Mouse (Mus musculus): ENCODE measurements at regions not wholly inside any gene's neighbourhood (a gene's known extent, or its start where the extent isn't known, plus 50 kb on each side); places are given as distances from the start of the nearest gene placed in this dataset.

GRCm38 (mm10) chr14:46005307-46005706 lies 347.4 kb upstream of the Ddhd1 start:
- H3K4me1 ChIP-seq (ENCODE audit: control insufficient read depth, insufficient read depth, low read length): no peaks in the 10 kb centered on the region
- no peak overlapping the region for H3K9ac ChIP-seq (ENCODE audit: low read depth, low read length)
- no peaks in the 10 kb centered on the region for H3K9me3 ChIP-seq (replicated peaks; ENCODE audit: control insufficient read depth, low read length)
- H3K4me3 ChIP-seq (ENCODE audit: low read depth, low read length): no peak overlapping the region
- WGBS (ENCODE audit: insufficient replicate concordance): 34% methylated on average over 4 of the region's 4 CpGs
- no peaks in the 10 kb centered on the region for H3K36me3 ChIP-seq (ENCODE audit: control insufficient read depth, insufficient read depth, low read length)
- no peak overlapping the region for H3K4me2 ChIP-seq
- H3K27ac ChIP-seq (ENCODE audit: low read depth, low read length): no peak overlapping the region
- ATAC-seq (replicated peaks; ENCODE audit: insufficient number of reproducible peaks, low FRiP score, low TSS enrichment): no peak
- H3K27me3 ChIP-seq (ENCODE audit: control insufficient read depth, insufficient read depth, low read length): no peaks in the 10 kb centered on the region

- H3K27me3 ChIP-seq (ENCODE audit: control insufficient read depth, insufficient read depth, low read length): no peaks in the 10 kb centered on the region
- H3K9me3 ChIP-seq (replicated peaks; ENCODE audit: control insufficient read depth, low read length): no peaks in the 10 kb centered on the region
- no peak overlapping the region for H3K4me3 ChIP-seq (ENCODE audit: low read depth, low read length)
- H3K27ac ChIP-seq (ENCODE audit: low read depth, low read length): no peak overlapping the region
- H3K4me2 ChIP-seq: no peak overlapping the region
- H3K4me1 ChIP-seq (ENCODE audit: control insufficient read depth, insufficient read depth, low read length): 0 out of 2 replicates have a peak, but pooled peaks cover 4% of the 10 kb centered on the region
- WGBS (ENCODE audit: insufficient replicate concordance): 91% methylated on average over 2 of the region's 2 CpGs
- no peak for ATAC-seq (replicated peaks; ENCODE audit: insufficient number of reproducible peaks, low FRiP score, low TSS enrichment)
- H3K9ac ChIP-seq (ENCODE audit: low read depth, low read length): no peak overlapping the region
- H3K36me3 ChIP-seq (ENCODE audit: control insufficient read depth, insufficient read depth, low read length): no peaks in the 10 kb centered on the region
Measured at GRCm38 (mm10) chr14:46013232-46013631, 355.3 kb upstream of the Ddhd1 start.

- Histone ChIP-seq H3K27ac (ENCODE audit: low read depth, low read length) (no peak overlapping the region), H3K4me1 (ENCODE audit: control insufficient read depth, insufficient read depth, low read length) (0 out of 2 replicates have a peak, but pooled peaks cover 8% of the 10 kb centered on the region), H3K36me3 (ENCODE audit: control insufficient read depth, insufficient read depth, low read length) (no peaks in the 10 kb centered on the region), H3K27me3 (ENCODE audit: control insufficient read depth, insufficient read depth, low read length) (no peaks in the 10 kb centered on the region), H3K4me2 (no peak overlapping the region), H3K9me3 (replicated peaks; ENCODE audit: control insufficient read depth, low read length) (no peaks in the 10 kb centered on the region), H3K9ac (ENCODE audit: low read depth, low read length) (no peak overlapping the region), H3K4me3 (ENCODE audit: low read depth, low read length) (no peak overlapping the region)
- ATAC-seq (replicated peaks; ENCODE audit: insufficient number of reproducible peaks, low FRiP score, low TSS enrichment): no peak
- 58% methylated on average over 2 of the region's 2 CpGs for WGBS (ENCODE audit: insufficient replicate concordance)
Measured at GRCm38 (mm10) chr14:46014090-46014489, 356.1 kb upstream of the Ddhd1 start.

DNA sequence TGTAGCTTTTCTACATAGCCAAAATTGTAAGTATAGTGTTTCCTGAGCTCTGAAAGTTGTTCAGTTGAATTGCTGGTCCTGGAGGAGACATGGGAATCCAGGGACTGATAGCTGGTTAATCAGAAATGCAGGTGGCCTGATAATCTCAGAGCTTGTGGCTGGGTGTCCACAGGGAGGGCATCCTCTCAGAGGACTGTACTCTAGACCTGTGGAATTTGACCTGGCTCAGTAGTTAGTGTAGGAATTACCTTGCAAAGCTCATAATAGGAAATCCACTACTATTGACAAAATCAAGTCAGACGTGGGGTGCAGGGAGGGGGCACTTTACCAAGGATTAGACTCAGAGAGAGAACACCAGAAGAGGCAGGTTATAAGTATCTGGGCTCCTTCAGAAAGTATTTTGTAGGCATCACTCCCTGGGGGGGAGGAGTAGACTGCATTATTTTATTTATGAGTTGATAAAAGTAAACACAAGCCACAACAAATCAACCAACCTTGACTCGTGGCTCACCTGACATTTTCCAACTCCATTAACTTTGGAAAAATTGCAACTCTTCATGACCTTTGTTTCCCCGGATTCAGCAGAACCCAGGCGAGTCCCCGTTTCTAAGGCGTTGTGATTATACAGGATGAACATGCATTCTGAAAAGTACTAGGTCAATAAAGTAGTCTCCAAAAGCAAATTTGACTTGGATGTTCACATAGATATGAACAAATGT lies 357.9 kb upstream of the Ddhd1 start:
- Histone ChIP-seq H3K4me2 (no peak overlapping the region), H3K4me1 (ENCODE audit: control insufficient read depth, insufficient read depth, low read length) (0 out of 2 replicates have a peak, but pooled peaks cover 8% of the 10 kb centered on the region), H3K27ac (ENCODE audit: low read depth, low read length) (no peak overlapping the region), H3K27me3 (ENCODE audit: control insufficient read depth, insufficient read depth, low read length) (no peaks in the 10 kb centered on the region), H3K9me3 (replicated peaks; ENCODE audit: control insufficient read depth, low read length) (no peaks in the 10 kb centered on the region), H3K36me3 (ENCODE audit: control insufficient read depth, insufficient read depth, low read length) (no peaks in the 10 kb centered on the region), H3K4me3 (ENCODE audit: low read depth, low read length) (no peak overlapping the region), H3K9ac (ENCODE audit: low read depth, low read length) (no peak overlapping the region)
- WGBS (ENCODE audit: insufficient replicate concordance): 82% methylated on average over 6 of the region's 6 CpGs
- ATAC-seq (replicated peaks; ENCODE audit: insufficient number of reproducible peaks, low FRiP score, low TSS enrichment): no peak

GRCm38 (mm10) chr14:46016701-46017106 lies 358.8 kb upstream of the Ddhd1 start:
- H3K4me2 ChIP-seq: no peak overlapping the region
- no peaks in the 10 kb centered on the region for H3K9me3 ChIP-seq (replicated peaks; ENCODE audit: control insufficient read depth, low read length)
- H3K9ac ChIP-seq (ENCODE audit: low read depth, low read length): no peak overlapping the region
- WGBS (ENCODE audit: insufficient replicate concordance): 42% methylated on average over 4 of the region's 4 CpGs
- ATAC-seq (replicated peaks; ENCODE audit: insufficient number of reproducible peaks, low FRiP score, low TSS enrichment): no peak
- H3K27ac ChIP-seq (ENCODE audit: low read depth, low read length): no peak overlapping the region
- H3K4me1 ChIP-seq (ENCODE audit: control insufficient read depth, insufficient read depth, low read length): 0 out of 2 replicates have a peak, but pooled peaks cover 8% of the 10 kb centered on the region
- no peaks in the 10 kb centered on the region for H3K36me3 ChIP-seq (ENCODE audit: control insufficient read depth, insufficient read depth, low read length)
- no peak overlapping the region for H3K4me3 ChIP-seq (ENCODE audit: low read depth, low read length)
- H3K27me3 ChIP-seq (ENCODE audit: control insufficient read depth, insufficient read depth, low read length): no peaks in the 10 kb centered on the region

GRCm38 (mm10) chr14:46017286-46017685 lies 359.3 kb upstream of the Ddhd1 start:
- Histone ChIP-seq H3K4me3 (ENCODE audit: low read depth, low read length) (no peak overlapping the region), H3K9ac (ENCODE audit: low read depth, low read length) (no peak overlapping the region), H3K9me3 (replicated peaks; ENCODE audit: control insufficient read depth, low read length) (no peaks in the 10 kb centered on the region), H3K4me1 (ENCODE audit: control insufficient read depth, insufficient read depth, low read length) (0 out of 2 replicates have a peak, but pooled peaks cover 8% of the 10 kb centered on the region), H3K4me2 (no peak overlapping the region), H3K27me3 (ENCODE audit: control insufficient read depth, insufficient read depth, low read length) (no peaks in the 10 kb centered on the region), H3K27ac (ENCODE audit: low read depth, low read length) (no peak overlapping the region), H3K36me3 (ENCODE audit: control insufficient read depth, insufficient read depth, low read length) (no peaks in the 10 kb centered on the region)
- no peak for ATAC-seq (replicated peaks; ENCODE audit: insufficient number of reproducible peaks, low FRiP score, low TSS enrichment)
- WGBS (ENCODE audit: insufficient replicate concordance): 64% methylated on average over 3 of the region's 3 CpGs

GRCm38 (mm10) chr14:46017976-46018375 lies 360.0 kb upstream of the Ddhd1 start:
- WGBS (ENCODE audit: insufficient replicate concordance): 73% methylated on average over 6 of the region's 6 CpGs

GRCm38 (mm10) chr14:46019240-46020025 lies 359.8 kb upstream of the Gm15217 start:
- Histone ChIP-seq H3K27me3 (ENCODE audit: control insufficient read depth, insufficient read depth, low read length) (no peaks in the 10 kb centered on the region), H3K4me2 (no peak overlapping the region), H3K27ac (ENCODE audit: low read depth, low read length) (no peak overlapping the region), H3K36me3 (ENCODE audit: control insufficient read depth, insufficient read depth, low read length) (no peaks in the 10 kb centered on the region), H3K4me1 (ENCODE audit: control insufficient read depth, insufficient read depth, low read length) (0 out of 2 replicates have a peak, but pooled peaks cover 8% of the 10 kb centered on the region), H3K4me3 (ENCODE audit: low read depth, low read length) (no peak overlapping the region), H3K9me3 (replicated peaks; ENCODE audit: control insufficient read depth, low read length) (no peaks in the 10 kb centered on the region), H3K9ac (ENCODE audit: low read depth, low read length) (no peak overlapping the region)
- no peak for ATAC-seq (replicated peaks; ENCODE audit: insufficient number of reproducible peaks, low FRiP score, low TSS enrichment)
- WGBS (ENCODE audit: insufficient replicate concordance): 71% methylated on average over 14 of the region's 14 CpGs

More at GRCm38 (mm10) chr14:46017976-46018375, 360.0 kb upstream of the Ddhd1 start:
- no peak for ATAC-seq (replicated peaks; ENCODE audit: insufficient number of reproducible peaks, low FRiP score, low TSS enrichment)
- Histone ChIP-seq H3K9ac (ENCODE audit: low read depth, low read length) (no peak overlapping the region), H3K27ac (ENCODE audit: low read depth, low read length) (no peak overlapping the region), H3K36me3 (ENCODE audit: control insufficient read depth, insufficient read depth, low read length) (no peaks in the 10 kb centered on the region), H3K4me1 (ENCODE audit: control insufficient read depth, insufficient read depth, low read length) (0 out of 2 replicates have a peak, but pooled peaks cover 8% of the 10 kb centered on the region), H3K9me3 (replicated peaks; ENCODE audit: control insufficient read depth, low read length) (no peaks in the 10 kb centered on the region), H3K4me3 (ENCODE audit: low read depth, low read length) (no peak overlapping the region), H3K4me2 (no peak overlapping the region), H3K27me3 (ENCODE audit: control insufficient read depth, insufficient read depth, low read length) (no peaks in the 10 kb centered on the region)
